Mouse (Mus musculus): ENCODE data around the gene Antxr1. TPM values are rescaled to one million over a fixed set of nuclear protein-coding genes. Genes with fewer than 3 reads are reported as not detected.

The Antxr1 gene
- polyA plus RNA-seq, 1 experiment from 2014 or later = 0.54 TPM

- Histone ChIP-seq H3K27ac (ENCODE audit: low read length) (no peak overlapping the region), H3K4me2 (ENCODE audit: low read depth, low read length) (no peak overlapping the region), H3K9ac (ENCODE audit: low read depth, low read length) (no peak overlapping the region), H3K4me3 (ENCODE audit: low read depth, low read length) (no peak overlapping the region), H3K27me3 (ENCODE audit: control insufficient read depth, insufficient read depth, low read depth, low read length) (no peaks in the 10 kb centered on the region), H3K4me1 (ENCODE audit: control insufficient read depth, low read depth, low read length) (no peaks in the 10 kb centered on the region), H3K9me3 (replicated peaks; ENCODE audit: control insufficient read depth, low read length) (no peaks in the 10 kb centered on the region), H3K36me3 (ENCODE audit: control insufficient read depth, insufficient read depth) (no peaks in the 10 kb centered on the region)
- WGBS (ENCODE audit: insufficient replicate concordance) = 31% methylated on average over 2 of the region's 2 CpGs
- ATAC-seq (ENCODE audit: low read depth) = no peak
These were observed 73.0 kb downstream of the Antxr1 start for GRCm38 (mm10) chr6:87262666-87263065.

DNA sequence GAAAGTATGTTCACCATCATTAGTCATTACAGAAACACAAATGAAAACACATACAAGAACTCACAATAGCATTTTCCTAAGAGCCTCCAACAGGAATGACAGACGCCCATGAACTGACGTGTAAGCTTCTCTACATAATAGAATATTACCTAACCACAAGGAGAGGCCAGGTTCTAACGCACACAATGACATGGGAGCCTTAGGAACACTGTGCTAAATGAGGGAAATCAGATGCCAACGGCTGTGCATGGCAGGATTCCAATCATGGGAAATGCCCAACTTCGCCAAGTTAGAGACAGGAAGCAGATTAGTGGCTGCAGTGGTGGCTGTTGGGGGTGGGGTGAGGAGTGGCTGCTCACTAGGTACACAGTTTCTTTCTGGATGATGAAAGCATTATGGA lies 76.6 kb downstream of the Antxr1 start:
- H3K4me2 ChIP-seq (ENCODE audit: low read depth, low read length) = no peak overlapping the region
- no peaks in the 10 kb centered on the region for H3K9me3 ChIP-seq (replicated peaks; ENCODE audit: control insufficient read depth, low read length)
- H3K4me3 ChIP-seq (ENCODE audit: low read depth, low read length) = no peak overlapping the region
- no peaks in the 10 kb centered on the region for H3K36me3 ChIP-seq (ENCODE audit: control insufficient read depth, insufficient read depth)
- no peaks in the 10 kb centered on the region for H3K4me1 ChIP-seq (ENCODE audit: control insufficient read depth, low read depth, low read length)
- no peaks in the 10 kb centered on the region for H3K27me3 ChIP-seq (ENCODE audit: control insufficient read depth, insufficient read depth, low read depth, low read length)
- 52% methylated on average over 5 of the region's 5 CpGs for WGBS (ENCODE audit: insufficient replicate concordance)
- ATAC-seq (ENCODE audit: low read depth) = no peak
- no peak overlapping the region for H3K27ac ChIP-seq (ENCODE audit: low read length)
- no peak overlapping the region for H3K9ac ChIP-seq (ENCODE audit: low read depth, low read length)

DNA sequence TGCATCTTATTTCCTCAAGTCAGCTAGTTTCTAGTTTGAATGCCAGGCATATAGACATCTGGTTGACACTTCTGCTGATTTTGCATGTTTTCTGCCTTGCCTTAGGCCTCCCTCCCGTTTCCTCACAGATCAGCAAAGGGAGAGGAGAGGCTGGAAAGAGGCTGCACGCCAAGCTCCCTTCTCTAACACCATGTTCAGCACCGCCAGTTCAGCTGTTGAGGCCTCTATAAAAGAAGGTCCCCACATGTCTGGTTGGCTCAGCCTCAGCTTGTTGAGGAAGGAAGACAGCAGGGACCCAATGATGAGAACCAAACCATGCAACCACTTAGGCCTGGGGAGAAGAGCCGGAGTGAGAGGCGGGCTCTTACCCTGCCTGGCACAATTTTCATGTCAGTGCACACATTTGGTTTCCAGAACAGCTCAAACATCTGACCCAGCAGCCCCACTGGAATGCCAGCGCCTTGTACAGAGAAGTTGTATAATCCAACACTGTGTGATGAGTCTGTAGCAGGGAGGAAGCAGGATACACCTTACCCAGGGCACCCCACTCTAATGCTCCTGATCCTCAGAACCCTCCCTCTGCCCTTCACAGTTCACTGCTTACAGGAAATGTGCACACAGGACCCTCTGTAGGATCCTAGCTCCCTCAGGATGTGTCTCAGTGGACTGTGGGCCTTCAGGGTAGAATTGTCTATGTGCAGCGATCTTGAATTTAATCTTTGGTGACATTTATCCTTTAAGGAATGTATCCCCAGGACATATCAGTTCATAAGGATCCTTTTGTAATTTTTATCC lies 77.4 kb downstream of the Antxr1 start:
- H3K9ac ChIP-seq (ENCODE audit: low read depth, low read length) = no peak overlapping the region
- H3K9me3 ChIP-seq (replicated peaks; ENCODE audit: control insufficient read depth, low read length) = no peaks in the 10 kb centered on the region
- ATAC-seq (ENCODE audit: low read depth) = no peak
- H3K27ac ChIP-seq (ENCODE audit: low read length) = no peak overlapping the region
- H3K27me3 ChIP-seq (ENCODE audit: control insufficient read depth, insufficient read depth, low read depth, low read length) = no peaks in the 10 kb centered on the region
- no peak overlapping the region for H3K4me2 ChIP-seq (ENCODE audit: low read depth, low read length)
- H3K36me3 ChIP-seq (ENCODE audit: control insufficient read depth, insufficient read depth) = no peaks in the 10 kb centered on the region
- WGBS (ENCODE audit: insufficient replicate concordance) = 61% methylated on average over 7 of the region's 7 CpGs
- H3K4me1 ChIP-seq (ENCODE audit: control insufficient read depth, low read depth, low read length) = no peaks in the 10 kb centered on the region
- no peak overlapping the region for H3K4me3 ChIP-seq (ENCODE audit: low read depth, low read length)

- Histone ChIP-seq H3K4me2 (ENCODE audit: low read depth, low read length) (no peak overlapping the region), H3K27ac (ENCODE audit: low read length) (no peak overlapping the region), H3K4me1 (ENCODE audit: control insufficient read depth, low read depth, low read length) (no peaks in the 10 kb centered on the region), H3K4me3 (ENCODE audit: low read depth, low read length) (no peak overlapping the region), H3K36me3 (ENCODE audit: control insufficient read depth, insufficient read depth) (no peaks in the 10 kb centered on the region), H3K9ac (ENCODE audit: low read depth, low read length) (no peak overlapping the region), H3K27me3 (ENCODE audit: control insufficient read depth, insufficient read depth, low read depth, low read length) (no peaks in the 10 kb centered on the region), H3K9me3 (replicated peaks; ENCODE audit: control insufficient read depth, low read length) (no peaks in the 10 kb centered on the region)
- no peak for ATAC-seq (ENCODE audit: low read depth)
- 67% methylated on average over 4 of the region's 4 CpGs for WGBS (ENCODE audit: insufficient replicate concordance)
These were observed 78.2 kb downstream of the Antxr1 start for GRCm38 (mm10) chr6:87257471-87257870.

GRCm38 (mm10) chr6:87255668-87256067 lies 80.0 kb downstream of the Antxr1 start:
- Histone ChIP-seq H3K9me3 (replicated peaks; ENCODE audit: control insufficient read depth, low read length) (no peaks in the 10 kb centered on the region), H3K4me3 (ENCODE audit: low read depth, low read length) (no peak overlapping the region), H3K4me1 (ENCODE audit: control insufficient read depth, low read depth, low read length) (no peaks in the 10 kb centered on the region), H3K9ac (ENCODE audit: low read depth, low read length) (no peak overlapping the region), H3K27ac (ENCODE audit: low read length) (no peak overlapping the region), H3K27me3 (ENCODE audit: control insufficient read depth, insufficient read depth, low read depth, low read length) (no peaks in the 10 kb centered on the region), H3K4me2 (ENCODE audit: low read depth, low read length) (no peak overlapping the region), H3K36me3 (ENCODE audit: control insufficient read depth, insufficient read depth) (no peaks in the 10 kb centered on the region)
- WGBS (ENCODE audit: insufficient replicate concordance) = 26% methylated on average over 12 of the region's 12 CpGs
- no peak for ATAC-seq (ENCODE audit: low read depth)

- ATAC-seq (ENCODE audit: low read depth) = no peak
- Histone ChIP-seq H3K27ac (ENCODE audit: low read length) (no peak overlapping the region), H3K9me3 (replicated peaks; ENCODE audit: control insufficient read depth, low read length) (no peaks in the 10 kb centered on the region)
These were observed 80.9 kb downstream of the Antxr1 start for GRCm38 (mm10) chr6:87254756-87255155.

GRCm38 (mm10) chr6:87251716-87252115 lies 83.9 kb downstream of the Antxr1 start:
- WGBS (ENCODE audit: insufficient replicate concordance) = 73% methylated on average over 5 of the region's 5 CpGs
- no peaks in the 10 kb centered on the region for H3K9me3 ChIP-seq (replicated peaks; ENCODE audit: control insufficient read depth, low read length)
- ATAC-seq (ENCODE audit: low read depth) = no peak
- no peak overlapping the region for H3K4me3 ChIP-seq (ENCODE audit: low read depth, low read length)
- no peak overlapping the region for H3K27ac ChIP-seq (ENCODE audit: low read length)
- no peak overlapping the region for H3K4me2 ChIP-seq (ENCODE audit: low read depth, low read length)
- no peak overlapping the region for H3K9ac ChIP-seq (ENCODE audit: low read depth, low read length)
- H3K27me3 ChIP-seq (ENCODE audit: control insufficient read depth, insufficient read depth, low read depth, low read length) = no peaks in the 10 kb centered on the region
- no peaks in the 10 kb centered on the region for H3K36me3 ChIP-seq (ENCODE audit: control insufficient read depth, insufficient read depth)
- H3K4me1 ChIP-seq (ENCODE audit: control insufficient read depth, low read depth, low read length) = no peaks in the 10 kb centered on the region; the same call in 1 of the 2 replicates

More at GRCm38 (mm10) chr6:87254756-87255155, 80.9 kb downstream of the Antxr1 start:
- H3K4me1 ChIP-seq (ENCODE audit: control insufficient read depth, low read depth, low read length) = no peaks in the 10 kb centered on the region
- H3K4me2 ChIP-seq (ENCODE audit: low read depth, low read length) = no peak overlapping the region
- no peaks in the 10 kb centered on the region for H3K36me3 ChIP-seq (ENCODE audit: control insufficient read depth, insufficient read depth)
- WGBS (ENCODE audit: insufficient replicate concordance) = 37% methylated on average over 7 of the region's 7 CpGs
- no peak overlapping the region for H3K4me3 ChIP-seq (ENCODE audit: low read depth, low read length)
- no peak overlapping the region for H3K9ac ChIP-seq (ENCODE audit: low read depth, low read length)
- no peaks in the 10 kb centered on the region for H3K27me3 ChIP-seq (ENCODE audit: control insufficient read depth, insufficient read depth, low read depth, low read length)

GRCm38 (mm10) chr6:87250701-87251100 lies 84.9 kb downstream of the Antxr1 start:
- Histone ChIP-seq H3K4me3 (ENCODE audit: low read depth, low read length) (no peak overlapping the region), H3K4me2 (ENCODE audit: low read depth, low read length) (no peak overlapping the region), H3K4me1 (ENCODE audit: control insufficient read depth, low read depth, low read length) (no peaks in the 10 kb centered on the region; the same call in 1 of the 2 replicates), H3K9ac (ENCODE audit: low read depth, low read length) (no peak overlapping the region), H3K9me3 (replicated peaks; ENCODE audit: control insufficient read depth, low read length) (no peaks in the 10 kb centered on the region), H3K27me3 (ENCODE audit: control insufficient read depth, insufficient read depth, low read depth, low read length) (no peaks in the 10 kb centered on the region), H3K27ac (ENCODE audit: low read length) (no peak overlapping the region), H3K36me3 (ENCODE audit: control insufficient read depth, insufficient read depth) (no peaks in the 10 kb centered on the region)
- 63% methylated on average over 3 of the region's 3 CpGs for WGBS (ENCODE audit: insufficient replicate concordance)
- ATAC-seq (ENCODE audit: low read depth) = no peak

GRCm38 (mm10) chr6:87248226-87248834 lies 87.3 kb downstream of the Antxr1 start:
- no peak overlapping the region for H3K4me3 ChIP-seq (ENCODE audit: low read depth, low read length)
- 45% methylated on average over 9 of the region's 9 CpGs for WGBS (ENCODE audit: insufficient replicate concordance)
- no peak overlapping the region for H3K9ac ChIP-seq (ENCODE audit: low read depth, low read length)
- no peaks in the 10 kb centered on the region for H3K27me3 ChIP-seq (ENCODE audit: control insufficient read depth, insufficient read depth, low read depth, low read length)
- H3K27ac ChIP-seq (ENCODE audit: low read length) = no peak overlapping the region
- no peaks in the 10 kb centered on the region for H3K36me3 ChIP-seq (ENCODE audit: control insufficient read depth, insufficient read depth)
- ATAC-seq (ENCODE audit: low read depth) = no peak
- H3K4me2 ChIP-seq (ENCODE audit: low read depth, low read length) = no peak overlapping the region
- H3K4me1 ChIP-seq (ENCODE audit: control insufficient read depth, low read depth, low read length) = no peaks in the 10 kb centered on the region; the same call in 1 of the 2 replicates
- H3K9me3 ChIP-seq (replicated peaks; ENCODE audit: control insufficient read depth, low read length) = no peaks in the 10 kb centered on the region
